Mouse (Mus musculus) megakaryocyte progenitor cell, adult 5-6 weeks (primary cell): ENCODE data around the gene Phospho2. TPM values are rescaled to one million over a fixed set of nuclear protein-coding genes. Genes with fewer than 3 reads are reported as not detected.
"Not testable (repeated sequence)": the region's sequence is repeated elsewhere in the genome, so short reads cannot be mapped to it uniquely, and the experiment has no call there.

Source experiments
- ATAC-seq: replicated peaks from 2 replicates; pipeline ENCODE4 v1.8.0; 2016; ENCODE audit warnings: mild to moderate bottlenecking, moderate TSS enrichment, inconsistent platforms; ENCODE audit not compliant: poor library complexity
- total RNA-seq, 2 experiments: library from RNA; stranded (forward) in 1 of 2; stranded (reverse) in 1 of 2; fragments of 157-497, 149-512 nt in 1 of 2; fragments of 200-1000 nt in 1 of 2; gene quantifications; 2 replicates each; pipeline versions ENCODE4 v1.2.3 to v1.2.4; 2015 to 2017

Gene Phospho2
- 24.5 and 25.3 TPM in 2 replicates for total RNA-seq (2015)
- 21.9 and 25.0 TPM in 2 replicates for total RNA-seq (2017)

DNA sequence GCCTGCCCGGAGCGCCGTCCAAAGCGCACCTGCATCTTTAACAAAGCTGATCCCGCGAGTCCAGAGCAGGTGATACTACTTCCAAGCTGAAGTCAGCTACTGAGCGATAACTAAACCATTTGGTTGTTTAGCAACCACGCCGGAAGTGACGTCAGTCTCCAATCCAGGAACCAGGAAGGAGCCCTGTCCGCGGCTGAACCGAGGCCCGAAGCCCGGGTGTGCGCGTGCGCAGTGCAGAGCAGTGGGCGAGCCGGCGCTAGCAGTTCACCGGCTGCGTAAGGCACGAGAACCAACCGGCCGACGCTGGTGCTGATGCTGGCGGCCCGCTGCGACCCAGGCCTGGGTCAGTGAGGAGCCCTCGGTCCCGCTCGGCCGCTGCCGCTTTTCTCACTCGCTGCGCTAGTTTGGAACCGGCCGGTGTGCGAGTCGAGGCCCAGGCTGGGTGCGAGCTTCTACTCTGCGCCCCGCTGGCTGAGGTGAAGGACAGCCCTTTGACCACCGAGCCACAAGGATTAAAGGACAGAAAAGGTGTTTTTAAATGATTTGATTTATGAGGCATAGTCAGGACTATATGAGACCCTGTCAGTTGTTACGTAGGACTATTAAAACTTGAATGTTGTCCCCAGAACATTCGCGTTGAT, at the start of gene Phospho2, which contains the start of gene Ccdc173:
Phospho2 (plus strand) TSS at position 195 of the 641 bp plus-strand sequence.
Ccdc173 (minus strand) TSS at position 147 of the 641 bp plus-strand sequence.
- ATAC-seq: peak; percentile 90

- no peak for ATAC-seq
Observed at GRCm38 (mm10) chr2:69745091-69745490, 44.3 kb upstream of the Phospho2 start.

GRCm38 (mm10) chr2:69760980-69761379, 28.4 kb upstream of the Phospho2 start:
- ATAC-seq: no peak

- no peak for ATAC-seq
Observed at GRCm38 (mm10) chr2:69763340-69763739, 26.1 kb upstream of the Phospho2 start.

DNA sequence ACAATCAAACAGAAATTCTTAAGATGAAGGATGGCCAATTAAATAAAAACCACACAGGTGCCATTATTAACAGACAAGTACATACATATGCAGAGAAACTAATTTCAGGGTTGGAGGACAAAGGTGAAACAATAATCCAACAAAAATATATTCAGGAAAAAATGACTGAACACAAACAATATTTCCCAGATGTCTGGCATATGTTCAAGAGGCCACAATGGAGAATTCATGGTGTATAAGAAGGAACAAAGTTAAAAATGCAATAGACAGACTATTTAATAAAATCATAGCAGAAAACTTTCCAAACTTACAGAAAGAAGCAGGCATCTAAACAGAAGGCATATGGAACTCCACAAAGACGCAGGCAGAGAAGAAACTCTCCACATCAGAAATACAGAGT, 24.7 kb upstream of the Phospho2 start:
- no peak for ATAC-seq

DNA sequence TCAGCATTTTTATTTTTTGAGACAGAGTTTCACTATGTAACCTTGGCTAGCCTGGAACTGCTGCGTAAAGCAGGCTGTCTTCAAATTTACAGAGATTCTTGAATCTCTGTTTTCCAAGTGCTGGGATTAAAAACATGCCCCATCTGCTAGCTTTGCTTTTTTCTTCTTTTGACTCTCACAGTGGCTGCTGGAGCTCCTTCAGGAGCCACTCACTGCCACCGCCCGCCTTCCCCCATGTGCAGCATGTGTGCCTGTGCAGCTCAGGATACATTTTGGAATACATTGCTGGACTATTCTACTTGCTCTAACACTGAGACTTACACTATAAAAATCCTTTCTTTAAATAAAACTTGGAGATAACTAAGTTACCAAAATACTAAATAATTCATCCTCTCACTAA, 16.1 kb upstream of the Phospho2 start:
- ATAC-seq: no peak

- ATAC-seq: peak; percentile 76
Observed at GRCm38 (mm10) chr2:69777985-69778835, 11.2 kb upstream of the Phospho2 start.

DNA sequence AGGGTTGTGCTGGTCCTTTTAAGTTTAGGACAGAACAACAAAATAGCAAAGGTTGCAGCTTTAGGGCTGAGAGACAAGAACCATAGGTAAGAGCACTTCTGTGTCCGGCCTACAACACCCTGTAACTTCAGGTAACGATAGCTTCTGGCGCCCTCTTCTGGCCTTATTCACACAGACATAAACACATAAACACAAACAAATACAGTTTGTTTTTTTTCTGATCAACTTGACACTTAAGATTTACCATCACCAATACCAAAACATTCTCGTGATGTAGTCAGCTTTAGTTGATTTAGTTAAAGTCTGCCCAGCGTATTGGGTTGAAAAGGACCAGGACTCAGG, 10.6 kb upstream of the Phospho2 start:
- ATAC-seq: peak; percentile 86

DNA sequence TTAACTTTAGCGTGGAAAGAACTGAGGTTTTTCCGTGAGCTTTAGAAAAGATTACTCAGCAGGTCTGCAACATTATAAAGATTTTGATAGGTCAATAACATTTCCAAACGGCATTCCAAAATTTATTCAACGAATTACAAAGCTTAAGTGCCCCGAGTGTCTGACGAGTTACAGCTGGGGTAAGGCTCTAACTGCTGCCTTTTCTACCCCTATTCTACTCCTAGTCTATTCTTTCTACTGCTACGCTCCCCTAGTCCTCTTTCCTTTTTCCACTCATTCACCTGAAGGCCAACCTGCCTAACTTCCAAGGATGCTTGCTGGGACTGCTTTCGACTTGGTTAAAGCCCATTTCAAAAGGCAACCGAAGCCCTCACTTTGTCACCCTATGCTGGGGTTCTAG, 449 bp upstream of the Phospho2 start:
- no peak for ATAC-seq

- peak; percentile 90 for ATAC-seq
Observed at GRCm38 (mm10) chr2:69790285-69790684, 862 bp downstream of the Phospho2 start.

GRCm38 (mm10) chr2:69790722-69791121, 1.3 kb downstream of the Phospho2 start:
- no peak for ATAC-seq

DNA sequence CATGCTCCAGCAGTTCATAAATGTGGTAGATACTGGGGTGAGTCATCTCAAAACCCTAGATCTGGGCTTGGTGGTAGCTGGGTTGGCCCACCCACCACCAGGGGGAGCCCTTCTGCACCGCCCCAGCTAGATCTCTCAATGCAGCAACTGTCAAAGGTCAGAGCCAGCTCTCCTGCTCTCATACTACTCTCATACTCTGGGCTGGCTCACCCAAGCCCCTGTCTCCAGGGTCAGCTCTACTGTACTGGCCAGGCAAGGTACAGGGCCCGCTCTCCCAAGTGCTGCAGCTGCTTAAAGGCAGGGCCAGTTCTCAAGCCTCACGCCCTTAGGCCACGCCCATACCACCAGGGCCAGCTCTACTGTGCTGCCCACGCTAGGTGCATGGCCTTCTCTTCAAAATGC, 13.5 kb downstream of the Phospho2 start:
- peak; percentile 96 for ATAC-seq

DNA sequence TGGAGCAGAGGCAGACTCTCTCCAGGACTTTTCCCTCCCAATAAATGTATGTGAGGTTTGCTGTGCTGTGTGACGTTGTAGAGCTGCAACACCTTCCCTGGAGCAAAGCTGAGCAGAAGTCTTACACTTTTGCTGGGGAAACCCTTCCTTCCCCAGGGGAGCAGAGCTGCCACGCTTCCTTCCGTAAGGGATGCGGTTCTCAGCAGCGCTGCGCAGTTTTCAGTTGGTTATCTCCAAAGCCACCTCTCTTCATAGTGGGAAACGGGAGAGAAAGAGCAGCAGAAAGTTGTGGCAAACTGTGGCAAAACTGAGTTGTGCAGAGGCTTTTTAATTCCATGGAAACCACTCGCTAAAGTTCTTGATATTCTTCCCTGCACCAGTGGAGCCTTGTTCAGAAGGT, 14.3 kb downstream of the Phospho2 start:
- ATAC-seq: no peak

GRCm38 (mm10) chr2:69804663-69805062, 15.2 kb downstream of the Phospho2 start:
- ATAC-seq: not testable (repeated sequence)

- no peak for ATAC-seq
Observed at GRCm38 (mm10) chr2:69810169-69810568, 20.7 kb downstream of the Phospho2 start.

GRCm38 (mm10) chr2:69811349-69811748, 21.9 kb downstream of the Phospho2 start:
- not testable (repeated sequence) for ATAC-seq

DNA sequence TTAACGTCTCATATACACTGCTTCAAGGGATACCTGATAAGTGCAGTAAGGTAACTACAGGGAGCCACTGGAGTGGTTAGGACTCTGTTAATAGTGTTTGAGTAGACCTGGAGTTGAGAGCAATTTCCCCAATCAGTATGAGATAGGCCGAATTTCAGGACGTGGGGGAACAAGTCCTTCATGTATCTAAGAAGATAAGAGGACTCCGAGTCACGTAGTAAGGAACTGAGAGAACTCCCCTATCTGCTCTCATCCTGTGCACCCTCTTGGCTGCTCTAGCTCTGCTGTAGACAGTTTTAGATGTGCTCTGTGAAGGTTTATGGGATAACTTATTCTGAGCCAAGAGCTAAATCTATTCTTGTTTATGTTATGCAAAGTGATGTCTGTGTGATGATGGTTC, 27.2 kb downstream of the Phospho2 start:
- ATAC-seq: peak; percentile 59

DNA sequence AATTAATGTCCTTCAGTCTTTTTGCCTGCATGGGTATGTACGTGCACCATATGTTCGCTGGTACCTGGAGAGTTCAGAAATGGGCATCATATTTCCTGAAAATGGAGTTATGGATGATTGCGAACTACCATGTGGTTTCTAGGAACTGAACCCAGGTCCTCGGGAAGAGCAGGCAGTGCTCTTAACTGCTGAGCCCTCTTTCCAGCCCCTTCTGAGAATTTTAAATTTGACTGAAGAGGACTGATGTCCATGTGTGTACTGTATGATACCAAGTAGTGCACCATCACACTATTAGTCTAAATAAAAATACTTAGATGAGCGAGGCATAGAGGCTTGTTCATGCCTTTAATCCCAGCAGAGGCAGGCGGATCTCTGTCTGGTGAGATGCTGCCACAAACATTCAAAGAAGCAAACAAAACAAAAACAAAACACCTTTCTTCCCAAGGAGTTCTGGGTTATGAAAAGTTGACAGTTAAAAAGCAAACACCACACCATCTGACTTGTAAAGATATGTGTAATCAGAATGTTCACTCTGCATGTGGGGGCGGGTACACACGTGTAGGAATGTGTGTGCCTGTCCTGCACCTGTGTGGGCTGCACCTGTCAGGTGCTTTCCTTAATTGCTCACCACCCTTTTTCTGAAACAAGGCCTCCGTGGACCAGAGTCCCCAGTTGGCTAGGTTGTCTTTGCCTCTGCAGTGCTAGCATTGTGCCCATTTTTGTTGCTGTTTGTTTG, 29.1 kb downstream of the Phospho2 start:
- peak; percentile 53 for ATAC-seq

DNA sequence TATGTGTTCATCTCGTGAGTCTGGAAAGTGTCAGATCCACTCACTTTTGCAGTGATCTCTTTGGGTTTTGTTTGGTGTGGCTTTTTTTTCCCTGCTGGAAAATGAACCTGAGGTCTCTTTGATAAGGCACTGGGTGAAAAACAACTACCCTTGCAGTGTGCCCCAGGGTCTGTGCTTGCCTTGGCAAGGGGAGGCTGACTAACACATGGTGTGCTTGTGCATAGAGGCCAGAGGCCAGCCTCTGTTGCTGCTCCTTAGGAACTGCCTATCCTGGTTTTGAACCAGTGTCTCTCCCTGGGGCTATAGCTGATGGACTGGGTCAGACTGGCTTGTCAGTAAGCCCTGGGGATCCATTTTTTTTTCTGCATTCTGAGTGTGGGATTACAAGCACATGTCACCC, 30.8 kb downstream of the Phospho2 start:
- ATAC-seq: no peak

- peak; percentile 60 for ATAC-seq
Observed at GRCm38 (mm10) chr2:69821711-69822110, 32.3 kb downstream of the Phospho2 start, which contains the start of gene Klhl23. Gene Klhl23, plus strand, starts transcription at chr2:69821944.

GRCm38 (mm10) chr2:69822361-69823128, 33.1 kb downstream of the Phospho2 start:
- ATAC-seq: peak; percentile 32
